Mouse (Mus musculus) embryo, embryonic 10 days (tissue): ENCODE results near the gene Pole2.
A peak's percentile ranks its signal among the peaks of the same experiment; 100 is the strongest.

Experiments
- DNase-seq: peaks from one replicate; pipeline ENCODE4 v3.0.0-alpha.2; 2015; ENCODE audit warnings: low spot score

Gene Pole2

DNA sequence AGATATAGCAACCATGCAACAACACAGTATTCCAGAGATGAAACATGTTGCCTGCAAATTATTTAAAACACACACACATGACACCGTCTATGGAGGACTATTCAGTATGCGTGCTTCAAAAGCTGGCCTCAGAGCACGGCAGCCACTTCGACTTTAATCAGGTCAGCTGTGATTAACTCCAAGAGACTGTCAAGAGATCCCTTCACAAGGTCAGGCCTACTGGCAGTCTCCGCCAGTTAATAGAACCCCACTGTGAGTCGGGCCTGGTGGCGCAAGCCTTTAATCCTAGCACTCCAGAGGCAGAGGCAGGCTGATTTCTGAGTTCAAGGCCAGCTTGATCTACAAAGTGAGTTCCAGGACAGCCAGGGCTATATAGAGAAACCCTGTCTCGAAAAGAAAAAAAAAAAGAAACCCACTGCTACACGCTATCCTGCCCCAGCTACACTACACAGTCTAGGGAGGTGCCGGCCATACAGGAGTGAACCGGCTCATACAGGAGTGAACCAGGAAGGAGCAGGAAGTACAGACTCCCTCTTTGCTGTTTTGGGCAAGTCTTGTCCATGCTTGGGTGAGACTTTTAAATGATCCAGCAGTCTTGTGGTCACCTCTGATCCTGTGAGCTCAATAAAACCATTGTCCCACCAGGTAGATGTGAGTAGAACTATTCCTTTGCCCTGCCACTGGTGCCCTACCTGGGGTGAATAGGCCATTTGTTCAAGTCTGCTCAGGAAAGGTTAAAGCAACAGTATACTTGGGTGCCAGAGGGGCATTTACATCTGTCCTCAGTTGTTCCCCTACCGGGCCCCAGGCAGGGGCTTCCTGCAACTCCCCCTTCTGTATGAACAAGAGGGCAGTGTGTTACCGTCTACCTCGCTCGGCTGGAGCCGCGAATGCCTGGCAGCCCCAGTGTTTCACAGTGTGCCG is 17.7 kb downstream of the Pole2 start:
- DNase-seq = no peak

- no peak for DNase-seq
Observed at GRCm38 (mm10) chr12:69208520-69208919, 19.5 kb downstream of the Pole2 start.

GRCm38 (mm10) chr12:69207926-69208325 is 20.1 kb downstream of the Pole2 start:
- DNase-seq = no peak

- no peak for DNase-seq
Observed at GRCm38 (mm10) chr12:69207396-69207795, 20.6 kb downstream of the Pole2 start.

GRCm38 (mm10) chr12:69204052-69204833 is 23.8 kb downstream of the Pole2 start, which contains the start of gene Gm49384:
Gm49384 (minus strand) TSS chr12:69204267.
- DNase-seq = peak; percentile 46

GRCm38 (mm10) chr12:69198985-69199384 is 29.0 kb downstream of the Pole2 start:
- no peak for DNase-seq

GRCm38 (mm10) chr12:69198164-69198535 is 29.8 kb downstream of the Pole2 start, which contains the start of gene Dnaaf2:
Dnaaf2 (minus strand) TSS chr12:69198429.
- peak; percentile 93 for DNase-seq

DNA sequence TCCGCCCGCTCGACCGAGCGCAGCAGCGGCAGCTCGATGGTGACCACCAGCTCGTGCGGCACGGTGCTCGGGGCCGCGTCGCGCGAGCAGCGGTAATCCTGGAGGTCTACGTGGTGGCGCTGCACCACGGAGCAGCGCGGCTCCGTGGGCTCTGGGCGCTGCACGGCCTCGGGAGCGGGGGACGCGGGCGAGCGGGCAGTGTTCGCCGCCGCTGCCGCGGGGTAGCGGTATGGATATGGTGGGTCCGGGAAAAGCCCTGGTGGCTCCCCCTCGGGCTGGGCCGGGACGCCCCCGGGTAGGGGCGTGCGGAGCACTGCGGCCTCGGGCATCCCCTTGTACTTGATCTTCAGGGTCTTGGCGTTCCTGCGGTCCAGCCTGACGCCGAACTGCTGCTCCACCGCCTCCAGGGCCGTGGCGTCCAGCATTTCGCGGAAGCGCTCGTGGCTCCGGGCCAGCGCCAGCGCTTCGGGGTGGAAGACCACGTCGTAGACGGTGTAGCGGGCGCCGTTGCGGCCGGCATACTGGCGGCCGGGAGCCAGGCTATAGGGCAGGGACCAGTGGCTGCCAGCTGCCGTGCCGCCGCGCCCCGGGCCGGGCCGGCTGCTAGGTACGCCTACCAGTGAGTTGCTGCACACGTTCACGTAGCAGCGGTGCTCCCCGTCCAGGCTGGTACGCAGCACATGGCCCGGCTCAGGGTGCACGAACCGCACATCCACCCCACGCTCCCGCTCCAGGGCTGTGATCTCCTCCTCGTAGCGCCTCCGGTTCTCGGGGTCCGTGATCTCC is 30.4 kb downstream of the Pole2 start:
- peak; percentile 57 for DNase-seq

DNA sequence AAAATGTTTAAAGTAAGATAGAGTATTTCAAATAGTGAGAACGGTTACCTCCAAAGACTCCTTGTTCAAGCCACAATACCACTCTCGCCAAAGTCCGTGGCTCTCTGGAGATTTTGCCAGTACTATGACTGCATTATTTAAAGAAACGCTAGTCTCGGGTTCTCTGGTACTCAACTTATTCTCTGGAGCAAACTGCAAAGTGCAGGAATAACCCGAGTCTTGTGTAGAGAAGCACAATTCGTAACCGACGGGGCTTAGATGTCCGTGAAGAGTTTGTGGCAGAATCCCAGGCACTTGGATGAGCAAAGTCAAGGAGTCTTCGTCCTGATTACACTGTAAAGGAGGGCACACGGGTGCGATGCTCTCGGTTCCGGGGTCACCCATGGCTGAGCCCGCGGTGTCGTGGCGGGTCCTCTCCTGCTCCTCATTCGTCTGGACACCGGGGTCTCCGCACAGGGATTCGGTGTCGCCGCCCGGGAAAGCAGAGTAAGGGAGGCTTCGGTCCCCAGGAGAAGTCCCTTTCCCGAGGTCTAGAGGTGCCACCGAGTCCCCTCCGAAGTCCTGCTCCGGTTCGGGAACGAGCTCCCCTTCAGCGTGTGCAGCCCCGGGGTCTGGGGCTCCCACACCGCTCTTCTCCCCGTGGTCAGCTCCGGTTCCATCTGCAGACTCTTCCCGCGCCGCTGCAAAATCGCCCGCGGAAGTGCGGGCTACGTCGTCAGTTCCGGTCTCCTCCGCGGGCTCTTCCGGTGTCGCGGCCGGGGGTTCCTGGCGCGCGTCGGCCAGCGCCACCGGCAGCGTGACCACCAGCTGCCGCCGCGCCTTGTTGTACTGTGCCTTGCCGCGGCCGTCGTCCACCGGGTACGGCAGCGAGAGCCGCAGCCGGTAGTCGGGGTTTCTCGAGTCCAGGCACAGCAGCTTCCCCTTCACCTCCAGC is 31.3 kb downstream of the Pole2 start, which contains the start of gene Gm49383:
TSS of gene Gm49383 (minus strand) at position 661 of the 934 bp plus-strand sequence.
- DNase-seq = peak; percentile 84

- no peak for DNase-seq
Observed at GRCm38 (mm10) chr12:69192637-69193036, 35.4 kb downstream of the Pole2 start.

GRCm38 (mm10) chr12:69191396-69191795 is 36.6 kb downstream of the Pole2 start:
- no peak for DNase-seq

DNA sequence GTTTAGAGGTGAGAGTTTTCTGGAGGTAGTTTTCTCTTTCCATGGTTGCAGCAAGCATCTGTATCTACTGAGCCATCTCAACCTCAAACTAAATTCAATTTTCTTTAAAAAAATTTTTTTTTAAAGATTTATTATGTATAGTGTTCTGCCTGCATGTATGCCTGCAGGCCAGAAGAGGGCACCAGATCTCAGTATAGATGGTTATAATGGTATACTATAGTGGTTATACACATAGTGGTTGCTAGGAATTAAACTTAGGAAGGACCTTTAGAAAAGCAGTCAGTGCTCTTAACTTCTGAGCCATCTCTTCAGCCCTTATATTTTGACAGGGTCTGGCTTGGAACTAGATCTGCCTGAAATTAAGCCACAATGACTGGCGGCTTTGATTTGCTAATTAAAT is 37.5 kb downstream of the Pole2 start:
- DNase-seq = no peak

DNA sequence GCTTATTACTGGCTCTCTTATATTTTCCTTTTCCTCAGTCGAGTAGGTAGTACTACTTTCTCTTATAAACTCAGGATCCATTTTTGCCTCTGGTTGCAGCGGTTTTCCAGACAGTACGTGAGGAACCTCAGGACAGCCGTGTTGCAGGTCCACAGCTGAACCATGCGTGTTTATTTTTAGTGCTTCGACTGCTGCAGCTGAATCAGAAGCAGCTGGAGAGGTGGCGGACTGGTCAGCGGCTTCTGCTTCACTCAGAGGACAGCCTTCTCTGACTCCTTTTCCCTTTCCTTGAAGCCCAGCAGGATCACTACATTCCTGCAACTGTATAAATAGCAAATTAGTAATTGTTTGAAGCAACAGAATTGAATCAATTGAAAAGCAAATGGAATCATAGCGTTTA is 37.9 kb downstream of the Pole2 start:
- no peak for DNase-seq

DNA sequence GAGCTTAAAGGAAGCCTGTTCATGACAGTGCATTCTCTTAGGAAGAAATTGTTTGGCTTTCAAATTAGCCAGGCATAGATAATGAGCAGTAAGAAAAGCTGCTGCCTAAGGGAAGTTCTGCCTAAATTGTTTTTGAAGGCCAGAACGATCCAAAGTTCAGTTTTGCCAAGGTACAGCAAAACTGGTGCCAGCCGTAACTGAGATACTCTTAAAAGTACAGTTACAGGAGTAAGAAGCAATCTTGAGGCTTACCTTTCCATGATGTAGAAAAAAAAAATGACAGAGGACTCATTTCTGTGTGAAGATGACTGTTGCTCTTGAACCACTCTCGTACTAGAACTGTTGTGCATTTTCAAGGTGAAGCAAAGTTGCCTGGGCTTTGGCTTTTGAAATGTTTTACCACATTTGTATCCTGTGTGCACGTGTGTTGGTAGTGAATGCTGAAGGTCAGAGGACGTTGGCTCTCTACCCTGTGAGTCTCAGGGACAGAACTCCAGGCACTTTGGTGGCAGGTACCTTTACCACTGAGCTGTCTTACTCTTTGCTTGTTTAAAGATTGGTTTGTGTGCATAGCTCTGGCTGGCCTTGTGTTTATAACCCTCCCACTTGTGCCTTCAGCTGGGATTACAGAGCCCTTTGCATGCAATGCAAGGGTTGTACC is 41.1 kb downstream of the Pole2 start:
- no peak for DNase-seq

GRCm38 (mm10) chr12:69185371-69185770 is 42.6 kb downstream of the Pole2 start:
- DNase-seq = peak; percentile 3

GRCm38 (mm10) chr12:69184342-69185295 is 43.4 kb downstream of the Pole2 start:
- DNase-seq = peak; percentile 47

DNA sequence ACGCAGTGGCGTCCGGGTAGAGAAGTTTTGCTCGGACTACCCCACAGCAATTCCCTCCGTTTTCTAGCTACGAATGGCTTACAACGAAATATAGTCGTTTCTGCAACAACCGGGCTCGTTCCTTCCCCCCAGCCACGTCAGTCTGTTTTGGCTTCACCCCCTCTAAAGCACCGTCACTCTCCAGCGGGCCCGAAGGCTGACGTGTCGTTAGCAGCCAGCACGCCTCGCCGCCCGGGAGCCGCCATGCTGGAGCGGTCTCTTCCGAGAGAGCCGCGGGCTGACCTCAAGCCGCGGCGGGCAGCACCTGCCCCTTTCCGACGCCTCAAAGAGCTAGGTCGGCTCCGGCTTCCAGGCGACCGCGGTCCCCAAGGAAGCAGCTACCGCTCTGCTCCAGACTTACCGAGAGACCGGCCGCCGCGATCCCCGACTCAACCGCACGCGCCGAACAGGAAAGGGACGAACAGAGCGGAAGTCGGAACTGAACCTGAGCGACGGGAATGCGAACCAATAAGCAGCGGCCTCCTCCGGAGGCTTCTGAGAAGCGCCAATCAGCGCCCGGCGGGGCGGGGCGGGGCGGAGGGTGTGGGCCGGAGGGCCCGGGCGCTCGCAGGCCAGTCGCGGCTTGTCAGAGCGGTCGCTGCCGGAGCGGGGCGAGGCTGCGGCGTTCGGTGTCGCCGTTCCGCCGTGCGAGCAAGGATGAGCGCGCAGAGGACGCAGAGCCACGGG is 44.2 kb downstream of the Pole2 start, which contains the start of the genes Rpl36al and Mgat2:
TSS of gene Rpl36al (minus strand) at position 501 of the 726 bp plus-strand sequence.
TSS of gene Mgat2 (plus strand) at position 575 of the 726 bp plus-strand sequence.
- peak; percentile 96 for DNase-seq

DNA sequence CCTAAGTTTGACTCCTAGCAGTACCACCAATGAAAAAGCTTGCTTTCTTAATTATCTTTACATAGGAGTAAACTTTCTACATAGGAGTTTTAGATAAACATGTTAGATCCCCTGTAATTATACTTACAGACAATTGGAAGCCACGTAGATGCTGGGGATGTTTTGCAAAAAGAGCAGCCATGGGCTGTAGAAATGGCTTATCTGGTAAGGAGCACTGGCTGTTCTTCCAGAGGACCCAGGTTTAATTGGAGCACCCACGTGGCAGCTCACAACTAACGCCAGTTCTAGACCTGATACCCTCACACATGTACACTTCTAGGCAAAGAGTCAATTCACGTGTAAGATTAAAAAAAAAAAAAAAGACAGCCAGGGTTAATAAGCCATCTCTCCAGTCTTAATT is 46.2 kb downstream of the Pole2 start:
- peak; percentile 1 for DNase-seq
